Mouse (Mus musculus): ENCODE results near the gene Apbb2. TPM values are rescaled to one million over a fixed set of nuclear protein-coding genes. Genes with fewer than 3 reads are reported as not detected.

Gene Apbb2
- polyA plus RNA-seq, 1 experiment from 2014 or later: 48.9 TPM

DNA sequence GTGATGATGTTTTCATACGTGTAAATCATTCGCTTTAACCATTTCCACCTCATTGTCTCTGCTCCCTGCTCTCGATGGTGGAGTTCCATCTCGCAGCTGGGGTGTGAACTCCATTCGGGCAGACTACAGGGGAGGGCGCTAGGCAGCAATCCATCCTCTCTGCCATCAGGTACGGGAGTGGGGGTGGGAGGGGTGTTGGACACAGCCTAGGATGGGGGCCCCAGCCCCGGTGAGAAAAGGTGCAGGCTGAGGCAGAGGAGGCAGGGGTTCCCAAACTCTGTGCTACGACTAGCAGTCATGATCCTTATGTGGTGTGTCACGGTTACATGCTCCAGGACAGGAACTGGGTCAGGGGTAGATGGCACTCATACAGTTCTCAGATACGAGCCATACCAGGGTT, 144.4 kb downstream of the Apbb2 start:
- ATAC-seq: no peak
- 68% methylated on average over 11 of the region's 11 CpGs for WGBS

DNA sequence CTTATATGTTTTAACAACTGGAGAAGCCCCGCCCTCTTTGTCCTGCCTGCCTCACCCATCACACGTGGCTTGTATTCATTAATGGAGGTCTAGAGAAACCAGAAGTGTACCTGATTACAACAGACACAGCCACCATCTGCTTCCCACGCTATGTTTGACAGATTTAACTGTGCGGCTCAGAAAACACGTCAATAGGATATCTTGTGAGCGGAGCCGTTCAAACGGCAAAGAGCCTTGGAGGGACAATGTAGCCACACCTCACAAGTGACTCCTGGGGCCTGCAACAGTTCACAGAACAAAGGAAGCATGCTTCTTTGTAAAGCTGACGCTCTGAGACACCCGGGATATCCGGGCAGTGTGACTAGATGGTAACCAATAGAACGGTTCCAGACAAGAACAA, 145.0 kb downstream of the Apbb2 start:
- no peak overlapping the region for H3K27ac ChIP-seq (ENCODE audit: low read length)
- no peaks in the 10 kb centered on the region for H3K4me1 ChIP-seq (ENCODE audit: insufficient read depth, low read depth, low read length)
- TF ChIP-seq EP300 (IDR thresholded peaks at IDR 0.05) (no peak), CTCF (IDR thresholded peaks at IDR 0.05) (no peak)
- no peaks in the 10 kb centered on the region for H3K36me3 ChIP-seq (ENCODE audit: insufficient read depth, low read length)
- DNase-seq (ENCODE audit: low spot score) (no peak), ATAC-seq (no peak)
- no peak overlapping the region for H3K4me3 ChIP-seq (ENCODE audit: low read depth, low read length)
- H3K4me2 ChIP-seq (replicated peaks; ENCODE audit: low read depth, low read length): no peak overlapping the region
- no peaks in the 10 kb centered on the region for H3K27me3 ChIP-seq (replicated peaks; ENCODE audit: insufficient read depth, low read length)
- no peaks in the 10 kb centered on the region for H3K9me3 ChIP-seq (ENCODE audit: low read length)
- no peak overlapping the region for H3K9ac ChIP-seq (replicated peaks; ENCODE audit: low read depth)
- WGBS: 51% methylated on average over 12 of the region's 12 CpGs

More for the DNA sequence above, 144.4 kb downstream of the Apbb2 start:
- Histone ChIP-seq H3K27ac (ENCODE audit: low read length) (no peak overlapping the region), H3K27me3 (replicated peaks; ENCODE audit: insufficient read depth, low read length) (no peaks in the 10 kb centered on the region), H3K9me3 (ENCODE audit: low read length) (no peaks in the 10 kb centered on the region), H3K9ac (replicated peaks; ENCODE audit: low read depth) (no peak overlapping the region), H3K4me1 (ENCODE audit: insufficient read depth, low read depth, low read length) (no peaks in the 10 kb centered on the region), H3K4me3 (ENCODE audit: low read depth, low read length) (no peak overlapping the region), H3K4me2 (replicated peaks; ENCODE audit: low read depth, low read length) (no peak overlapping the region), H3K36me3 (ENCODE audit: insufficient read depth, low read length) (no peaks in the 10 kb centered on the region)
- TF ChIP-seq EP300 (IDR thresholded peaks at IDR 0.05) (no peak), CTCF (IDR thresholded peaks at IDR 0.05) (no peak)
- DNase-seq (ENCODE audit: low spot score): no peak

DNA sequence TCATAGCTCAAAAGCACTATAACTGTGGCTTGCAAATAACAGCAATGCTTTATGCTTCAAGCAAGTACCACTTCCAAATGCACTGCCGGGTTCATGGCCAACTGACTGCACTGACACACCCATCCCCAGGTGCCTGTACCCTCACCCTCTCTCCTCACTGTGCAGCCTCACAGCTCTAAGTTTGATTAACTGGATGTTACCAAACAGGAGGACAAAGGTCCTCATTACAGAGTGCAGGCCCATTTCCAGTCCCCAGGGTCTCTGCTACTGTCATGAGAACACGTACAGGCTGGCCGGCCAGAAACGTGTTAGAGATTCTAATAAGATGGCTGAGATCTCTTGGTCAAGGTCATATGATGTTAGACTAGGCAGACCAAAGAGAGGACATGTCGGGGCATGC, 147.7 kb downstream of the Apbb2 start:
- TF ChIP-seq EP300 (IDR thresholded peaks at IDR 0.05) (no peak), CTCF (IDR thresholded peaks at IDR 0.05) (no peak)
- ATAC-seq (no peak), DNase-seq (ENCODE audit: low spot score) (no peak)
- Histone ChIP-seq H3K4me1 (ENCODE audit: insufficient read depth, low read depth, low read length) (no peaks in the 10 kb centered on the region), H3K4me2 (replicated peaks; ENCODE audit: low read depth, low read length) (no peak overlapping the region), H3K4me3 (ENCODE audit: low read depth, low read length) (no peak overlapping the region), H3K27ac (ENCODE audit: low read length) (no peak overlapping the region), H3K27me3 (replicated peaks; ENCODE audit: insufficient read depth, low read length) (no peaks in the 10 kb centered on the region), H3K9ac (replicated peaks; ENCODE audit: low read depth) (no peak overlapping the region), H3K9me3 (ENCODE audit: low read length) (no peaks in the 10 kb centered on the region), H3K36me3 (ENCODE audit: insufficient read depth, low read length) (no peaks in the 10 kb centered on the region)
- 80% methylated on average over 5 of the region's 5 CpGs for WGBS

DNA sequence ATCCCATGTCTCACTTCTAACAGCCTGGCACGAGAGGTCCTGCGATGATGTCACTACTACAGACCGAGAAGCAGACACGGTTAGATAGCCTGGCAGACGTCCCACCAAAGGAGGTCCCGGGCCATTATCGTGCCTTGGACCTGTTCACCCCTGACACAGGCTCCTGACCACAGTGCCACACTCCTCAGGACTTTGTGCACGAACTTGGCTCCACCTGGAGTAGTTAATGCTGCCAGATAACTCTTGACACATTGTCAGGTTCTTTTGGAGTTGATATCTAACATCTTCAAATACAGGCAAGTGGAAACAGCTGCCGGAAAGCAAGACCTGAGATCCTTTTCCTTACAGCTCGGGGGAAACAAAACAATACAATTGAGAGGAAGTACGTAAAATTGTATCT, 148.9 kb downstream of the Apbb2 start:
- TF ChIP-seq EP300 (IDR thresholded peaks at IDR 0.05) (peak; percentile 88), CTCF (IDR thresholded peaks at IDR 0.05) (no peak)
- peak; percentile 74 for ATAC-seq
- peak; percentile 61 for DNase-seq (ENCODE audit: low spot score)
- Histone ChIP-seq H3K4me2 (replicated peaks; ENCODE audit: low read depth, low read length) (no peak overlapping the region), H3K4me1 (ENCODE audit: insufficient read depth, low read depth, low read length) (no peaks in the 10 kb centered on the region), H3K9ac (replicated peaks; ENCODE audit: low read depth) (no peak overlapping the region), H3K4me3 (ENCODE audit: low read depth, low read length) (no peak overlapping the region), H3K36me3 (ENCODE audit: insufficient read depth, low read length) (no peaks in the 10 kb centered on the region), H3K27ac (ENCODE audit: low read length) (0 out of 2 replicates have a peak overlapping the region, but pooled peaks have one; percentile 26), H3K27me3 (replicated peaks; ENCODE audit: insufficient read depth, low read length) (no peaks in the 10 kb centered on the region), H3K9me3 (ENCODE audit: low read length) (no peaks in the 10 kb centered on the region)
- 54% methylated on average over 11 of the region's 11 CpGs for WGBS

DNA sequence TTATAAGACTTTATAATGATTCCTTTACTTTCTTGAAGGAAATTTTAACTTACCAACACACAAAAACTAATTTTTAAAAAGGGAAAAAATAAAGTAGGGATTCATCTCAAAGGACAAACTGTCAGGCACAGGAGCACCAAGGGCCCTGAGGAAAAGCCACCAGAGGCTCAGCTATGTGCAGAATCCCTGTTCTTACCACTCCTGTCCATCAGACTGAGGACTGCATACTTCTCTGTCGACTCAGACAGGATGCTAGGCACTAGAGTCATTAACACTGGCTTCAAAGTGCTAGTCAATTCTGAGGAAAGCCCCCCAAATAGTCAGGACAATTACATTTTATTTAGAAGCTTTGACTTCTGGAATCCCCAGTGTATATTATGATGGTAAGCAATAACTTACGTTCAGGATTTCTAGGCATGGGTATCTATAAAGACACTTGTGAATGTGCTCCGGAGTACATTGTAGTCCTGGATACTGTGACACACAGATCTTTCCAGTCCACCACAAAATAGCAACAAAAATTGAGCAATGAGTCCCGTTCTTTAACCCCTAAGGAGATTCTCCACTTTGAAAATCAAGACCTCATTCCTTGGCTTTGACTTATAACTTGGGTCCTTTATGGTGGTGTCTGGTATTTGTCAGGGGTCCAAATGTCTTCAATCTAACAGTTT, 150.1 kb downstream of the Apbb2 start:
- Histone ChIP-seq H3K36me3 (ENCODE audit: insufficient read depth, low read length) (no peaks in the 10 kb centered on the region), H3K4me3 (ENCODE audit: low read depth, low read length) (no peak overlapping the region), H3K4me1 (ENCODE audit: insufficient read depth, low read depth, low read length) (no peaks in the 10 kb centered on the region), H3K4me2 (replicated peaks; ENCODE audit: low read depth, low read length) (no peak overlapping the region), H3K27me3 (replicated peaks; ENCODE audit: insufficient read depth, low read length) (no peaks in the 10 kb centered on the region), H3K27ac (ENCODE audit: low read length) (no peak overlapping the region), H3K9me3 (ENCODE audit: low read length) (no peaks in the 10 kb centered on the region), H3K9ac (replicated peaks; ENCODE audit: low read depth) (no peak overlapping the region)
- no peak for ATAC-seq
- WGBS: 72% methylated on average over 4 of the region's 4 CpGs
- no peak for DNase-seq (ENCODE audit: low spot score)
- no peak for TF ChIP-seq EP300 (IDR thresholded peaks at IDR 0.05)
- no peak for TF ChIP-seq CTCF (IDR thresholded peaks at IDR 0.05)

DNA sequence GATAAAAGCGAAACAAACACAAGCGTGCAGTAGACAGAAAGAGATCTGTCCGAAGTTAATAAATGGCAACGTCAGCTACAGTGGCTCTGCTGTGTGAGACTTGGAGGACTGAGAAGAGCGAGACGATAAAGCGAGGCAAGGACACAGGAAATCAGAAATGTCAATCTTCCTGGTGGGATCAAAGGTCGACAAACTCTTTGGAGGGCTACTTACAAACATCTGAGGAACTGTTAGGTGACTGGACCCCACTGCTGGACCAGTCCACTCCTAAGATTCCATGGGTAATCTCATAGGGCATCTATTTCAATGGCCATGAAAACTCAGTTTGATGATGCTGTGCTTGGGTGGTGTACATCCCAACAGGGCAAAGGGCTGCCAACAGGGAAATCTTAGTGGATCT, 155.9 kb downstream of the Apbb2 start:
- WGBS: 54% methylated on average over 8 of the region's 8 CpGs
- Histone ChIP-seq H3K27me3 (replicated peaks; ENCODE audit: insufficient read depth, low read length) (no peaks in the 10 kb centered on the region), H3K4me3 (ENCODE audit: low read depth, low read length) (no peak overlapping the region), H3K36me3 (ENCODE audit: insufficient read depth, low read length) (no peaks in the 10 kb centered on the region; the same call in 1 of the 2 replicates), H3K27ac (ENCODE audit: low read length) (no peak overlapping the region), H3K9ac (replicated peaks; ENCODE audit: low read depth) (no peak overlapping the region), H3K4me1 (ENCODE audit: insufficient read depth, low read depth, low read length) (no peaks in the 10 kb centered on the region), H3K9me3 (ENCODE audit: low read length) (no peaks in the 10 kb centered on the region), H3K4me2 (replicated peaks; ENCODE audit: low read depth, low read length) (no peak overlapping the region)
- no peak for ATAC-seq
- no peak for TF ChIP-seq EP300 (IDR thresholded peaks at IDR 0.05)
- DNase-seq (ENCODE audit: low spot score): no peak

Measured in lung, postnatal 0 days (tissue).